Mouse (Mus musculus) kidney, embryonic 14.5 days (tissue): Measurements from ENCODE around the gene Tesk1. TPM values are rescaled to one million over a fixed set of nuclear protein-coding genes. Genes with fewer than 3 reads are reported as not detected.

Experiments
- ATAC-seq: fragments of 200-750 bp; cut with Nextera tagmentation; 2 replicates; pipeline ENCODE4 v1.8.0; 2017; ENCODE audit warnings: moderate number of reproducible peaks, mild to moderate bottlenecking, moderate TSS enrichment, moderate library complexity; ENCODE audit not compliant: low FRiP score, low TSS enrichment
- H3K27ac ChIP-seq: fragments of 300-500 bp; sonication (generic); 2 replicates; pipeline ENCODE4 v1.5.1; 2014; ENCODE audit warnings: low read depth, mild to moderate bottlenecking, low read length, moderate library complexity, mixed read lengths
- H3K27me3 ChIP-seq: fragments of 300-500 bp; sonication (generic); 2 replicates; pipeline ENCODE4 v1.6.1; 2014; ENCODE audit warnings: mild to moderate bottlenecking, low read length; ENCODE audit not compliant: control insufficient read depth, insufficient read depth
- H3K36me3 ChIP-seq: fragments of 300-500 bp; sonication (generic); 2 replicates; pipeline ENCODE4 v1.6.1; 2014; ENCODE audit warnings: low read length, mixed read lengths; ENCODE audit not compliant: control insufficient read depth, insufficient read depth
- H3K4me1 ChIP-seq: fragments of 300-500 bp; sonication (generic); 2 replicates; pipeline ENCODE4 v1.6.1; 2014; ENCODE audit warnings: low read length, mixed read lengths; ENCODE audit not compliant: control insufficient read depth, insufficient read depth
- H3K4me2 ChIP-seq: fragments of 300-500 bp; sonication (generic); replicated peaks from 2 replicates; pipeline ENCODE4 v1.6.1; 2014; ENCODE audit warnings: low read depth, mild to moderate bottlenecking, low read length
- H3K4me3 ChIP-seq: fragments of 300-500 bp; sonication (generic); 2 replicates; pipeline ENCODE4 v1.5.1; 2014; ENCODE audit warnings: mild to moderate bottlenecking, low read length
- H3K9ac ChIP-seq: fragments of 300-500 bp; sonication (generic); 2 replicates; pipeline ENCODE4 v1.6.1; 2014; ENCODE audit warnings: low read depth, mild to moderate bottlenecking, low read length, moderate library complexity
- H3K9me3 ChIP-seq: fragments of 300-500 bp; sonication (generic); 2 replicates; pipeline ENCODE4 v1.6.1; 2016; ENCODE audit warnings: low read length; ENCODE audit not compliant: control insufficient read depth
- WGBS: fragments of 180-500 bp; shearing (Covaris S2); extraction: QIAGEN DNeasy Blood & Tissue Kit; methylation state at CpG from one replicate; pipeline ENCODE4 v1.1.7; 2014; 5-methylcytosine and 5-hydroxymethylcytosine counted together
- polyA plus RNA-seq: library from polyadenylated mRNA; unstranded; fragments of >200 nt; fragmentation: Nextera tagmentation; extraction: Ambion mirVana; gene quantifications from 2 replicates; pipeline ENCODE4 v1.2.1, GENCODE M21; 2014

The Tesk1 gene
- polyA plus RNA-seq, 1 experiment from 2014 or later = 14.9 TPM

GRCm38 (mm10) chr4:43401486-43401885 lies 40.3 kb upstream of the Tesk1 start:
- peak overlapping the region; percentile 24 for H3K4me2 ChIP-seq
- H3K9ac ChIP-seq = no peak overlapping the region
- no peak overlapping the region for H3K4me3 ChIP-seq
- 82% methylated on average over 10 of the region's 10 CpGs for WGBS
- H3K27ac ChIP-seq = peak overlapping the region; percentile 32; the same call in 1 of the 2 replicates
- no peaks in the 10 kb centered on the region for H3K36me3 ChIP-seq
- peaks cover 43% of the 10 kb centered on the region for H3K4me1 ChIP-seq
- no peak for ATAC-seq
- H3K9me3 ChIP-seq = no peaks in the 10 kb centered on the region
- H3K27me3 ChIP-seq = no peaks in the 10 kb centered on the region

DNA sequence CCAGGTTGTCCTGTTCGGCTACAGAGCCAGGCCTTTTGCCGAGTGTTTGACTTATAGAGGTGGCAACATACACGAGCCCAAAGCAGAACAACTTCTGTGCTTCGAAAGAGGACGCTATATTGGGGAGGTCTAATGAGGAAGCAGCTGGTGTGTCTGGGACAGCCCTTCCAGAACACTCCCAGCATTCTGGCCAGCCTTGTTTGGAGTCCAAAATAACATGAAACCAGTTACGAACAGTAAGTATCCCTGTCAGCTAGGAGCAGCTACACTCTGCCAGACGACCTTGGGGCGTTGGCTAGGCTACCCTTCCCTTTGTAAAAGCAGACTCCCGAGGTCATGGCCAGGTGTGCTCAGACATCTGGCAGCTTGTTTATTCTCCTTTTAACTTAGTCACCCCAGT lies 39.5 kb upstream of the Tesk1 start:
- Histone ChIP-seq H3K27me3 (no peaks in the 10 kb centered on the region), H3K9ac (no peak overlapping the region), H3K4me2 (no peak overlapping the region), H3K9me3 (no peaks in the 10 kb centered on the region), H3K4me1 (peaks cover 43% of the 10 kb centered on the region), H3K36me3 (no peaks in the 10 kb centered on the region), H3K27ac (no peak overlapping the region), H3K4me3 (no peak overlapping the region)
- 63% methylated on average over 9 of the region's 9 CpGs for WGBS
- no peak for ATAC-seq

DNA sequence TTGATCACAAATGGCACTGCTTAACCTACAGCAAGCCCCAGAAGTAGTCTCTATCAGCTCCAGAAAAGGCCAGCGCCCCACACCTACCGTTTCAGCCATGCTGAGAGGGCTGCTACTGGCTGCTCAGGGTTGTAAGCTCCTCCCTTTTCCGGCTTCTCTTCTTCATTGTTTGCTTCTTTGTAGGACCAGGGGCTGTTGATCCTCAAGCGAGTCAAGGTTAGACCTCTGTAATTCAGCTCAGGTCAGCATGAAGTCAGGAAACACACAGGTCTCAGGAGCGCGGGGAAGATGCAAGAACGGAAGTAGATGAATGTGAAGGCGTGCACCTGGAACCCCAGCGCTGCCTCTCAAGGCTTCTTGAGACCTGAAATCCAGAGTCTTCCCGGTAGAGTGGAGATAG lies 37.0 kb upstream of the Tesk1 start:
- 91% methylated on average over 10 of the region's 10 CpGs for WGBS

GRCm38 (mm10) chr4:43406162-43406971 lies 35.4 kb upstream of the Tesk1 start:
- Histone ChIP-seq H3K4me1 (peaks cover 19% of the 10 kb centered on the region), H3K9ac (peak overlapping the region; percentile 58), H3K4me3 (peak overlapping the region; percentile 47), H3K27me3 (no peaks in the 10 kb centered on the region), H3K27ac (peak overlapping the region; percentile 82), H3K4me2 (peak overlapping the region; percentile 62), H3K9me3 (no peaks in the 10 kb centered on the region), H3K36me3 (no peaks in the 10 kb centered on the region)
- 2% methylated on average over 26 of the region's 28 CpGs for WGBS
- ATAC-seq = peak; percentile 97

More for the DNA sequence above, 37.0 kb upstream of the Tesk1 start:
- H3K4me3 ChIP-seq = no peak overlapping the region
- ATAC-seq = no peak
- no peaks in the 10 kb centered on the region for H3K27me3 ChIP-seq
- H3K4me2 ChIP-seq = no peak overlapping the region
- H3K4me1 ChIP-seq = peaks cover 36% of the 10 kb centered on the region
- H3K9me3 ChIP-seq = no peaks in the 10 kb centered on the region
- H3K27ac ChIP-seq = no peak overlapping the region
- no peak overlapping the region for H3K9ac ChIP-seq
- no peaks in the 10 kb centered on the region for H3K36me3 ChIP-seq

- Histone ChIP-seq H3K9ac (peak overlapping the region; percentile 28; the same call in 1 of the 2 replicates), H3K27me3 (no peaks in the 10 kb centered on the region), H3K4me3 (peak overlapping the region; percentile 47), H3K4me2 (peak overlapping the region; percentile 62), H3K27ac (peak overlapping the region; percentile 53; the same call in 1 of the 2 replicates), H3K4me1 (peaks cover 16% of the 10 kb centered on the region), H3K9me3 (no peaks in the 10 kb centered on the region), H3K36me3 (no peaks in the 10 kb centered on the region)
- no peak for ATAC-seq
- 62% methylated on average over 12 of the region's 12 CpGs for WGBS
These were observed 34.4 kb upstream of the Tesk1 start for GRCm38 (mm10) chr4:43407071-43407920.

DNA sequence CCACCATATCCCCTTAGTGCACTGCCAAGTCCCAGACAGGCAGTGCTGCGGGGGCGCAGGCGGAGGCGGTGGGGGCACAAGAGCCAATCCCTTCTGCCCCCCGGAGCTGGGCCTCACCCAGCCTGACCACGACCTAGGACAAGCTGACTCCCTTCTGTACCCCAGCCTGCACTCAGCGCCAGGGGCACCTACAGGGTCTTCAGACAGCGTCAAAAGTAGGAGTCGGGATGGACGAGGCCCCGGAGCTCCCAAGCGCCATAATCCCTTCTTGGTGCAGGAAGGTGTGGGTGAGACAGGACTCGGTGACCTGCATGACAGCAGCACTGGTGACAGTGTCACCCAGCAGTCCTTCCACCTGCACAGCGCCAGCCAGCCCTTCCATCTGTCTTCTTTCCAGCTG lies 27.0 kb upstream of the Tesk1 start:
- no peak overlapping the region for H3K9ac ChIP-seq
- 91% methylated on average over 14 of the region's 14 CpGs for WGBS
- no peaks in the 10 kb centered on the region for H3K9me3 ChIP-seq
- peaks cover 25% of the 10 kb centered on the region for H3K4me1 ChIP-seq
- no peaks in the 10 kb centered on the region for H3K27me3 ChIP-seq
- no peak overlapping the region for H3K27ac ChIP-seq
- peaks cover 19% of the 10 kb centered on the region for H3K36me3 ChIP-seq
- no peak overlapping the region for H3K4me3 ChIP-seq
- no peak overlapping the region for H3K4me2 ChIP-seq
- ATAC-seq = no peak

GRCm38 (mm10) chr4:43415221-43416070 lies 26.3 kb upstream of the Tesk1 start:
- H3K27me3 ChIP-seq = no peaks in the 10 kb centered on the region
- ATAC-seq = no peak
- 92% methylated on average over 29 of the region's 29 CpGs for WGBS
- H3K4me2 ChIP-seq = no peak overlapping the region
- no peaks in the 10 kb centered on the region for H3K9me3 ChIP-seq
- no peak overlapping the region for H3K4me3 ChIP-seq
- peaks cover 31% of the 10 kb centered on the region for H3K4me1 ChIP-seq
- peaks cover 19% of the 10 kb centered on the region for H3K36me3 ChIP-seq
- no peak overlapping the region for H3K27ac ChIP-seq
- H3K9ac ChIP-seq = no peak overlapping the region

GRCm38 (mm10) chr4:43416071-43416490 lies 25.7 kb upstream of the Tesk1 start:
- Histone ChIP-seq H3K36me3 (peaks cover 19% of the 10 kb centered on the region), H3K4me3 (no peak overlapping the region), H3K27me3 (no peaks in the 10 kb centered on the region), H3K4me1 (peaks cover 31% of the 10 kb centered on the region), H3K9me3 (no peaks in the 10 kb centered on the region), H3K9ac (no peak overlapping the region), H3K27ac (no peak overlapping the region), H3K4me2 (no peak overlapping the region)
- ATAC-seq = no peak
- WGBS = 96% methylated on average over 22 of the region's 22 CpGs
